Mouse (Mus musculus): ENCODE results near the gene Prr18. TPM values are rescaled to one million over a fixed set of nuclear protein-coding genes. Genes with fewer than 3 reads are reported as not detected.

The Prr18 gene
- polyA plus RNA-seq (2017; shearing (Covaris generic)), result 0.14 TPM

DNA sequence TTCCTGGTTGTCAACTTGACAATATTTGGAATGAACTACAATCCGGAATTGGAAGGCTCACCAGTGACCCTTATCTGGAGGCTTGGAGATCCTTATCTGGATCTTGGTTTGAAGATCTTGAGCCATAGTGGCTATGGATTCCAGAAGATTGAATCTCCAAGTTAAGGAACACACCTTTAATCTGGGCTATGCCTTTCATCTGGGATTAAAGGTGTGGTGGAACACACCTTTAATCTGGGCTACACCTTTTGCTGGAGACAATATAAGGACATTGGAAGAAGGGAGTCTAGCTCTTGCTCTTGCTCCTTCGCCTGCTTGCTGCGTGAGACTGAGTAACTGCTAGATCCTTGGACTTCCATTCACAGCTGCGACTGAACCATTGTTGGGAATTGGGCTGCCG lies at the start of gene Prr18:
Gene Prr18 (plus strand): TSS at position 301 of the 400 bp plus-strand sequence.

DNA sequence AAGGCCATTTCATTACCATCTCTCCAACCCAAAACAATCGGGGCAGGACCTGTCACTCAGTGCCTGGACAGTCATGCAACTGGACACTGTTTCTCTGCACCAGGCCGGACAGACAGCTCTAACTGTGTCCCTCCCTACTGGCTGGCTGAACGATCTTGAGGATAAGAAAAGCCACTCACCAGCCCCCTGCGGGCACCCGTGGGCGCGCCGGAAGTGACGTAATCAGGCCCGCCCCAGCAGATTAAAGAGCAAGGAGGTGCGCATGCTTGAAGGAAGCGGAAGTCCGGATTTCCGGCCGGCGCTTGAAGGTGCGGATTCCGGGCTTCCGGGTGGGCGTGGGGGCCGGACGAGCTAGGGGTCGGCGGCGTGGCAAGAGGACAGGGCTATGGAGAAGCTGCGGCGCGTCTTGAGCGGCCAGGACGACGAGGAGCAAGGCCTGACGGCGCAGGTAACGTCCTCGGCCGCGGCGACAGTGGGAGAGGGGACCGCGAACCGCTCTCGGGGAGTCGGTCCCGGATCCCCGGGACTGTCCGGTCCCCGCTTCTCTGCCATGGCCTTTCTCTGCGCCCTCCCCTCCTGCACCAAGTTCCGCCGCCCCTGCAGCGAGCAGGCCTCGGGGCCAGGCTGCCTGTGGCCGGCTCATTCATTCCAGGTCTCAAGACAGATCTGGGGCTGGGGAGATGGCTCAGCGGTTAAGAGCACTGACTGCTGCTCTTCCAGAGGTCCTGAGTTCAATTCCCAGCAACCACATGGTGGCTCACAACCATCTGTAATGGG lies 26.2 kb upstream of the Prr18 start, which contains the start of gene Sft2d1:
Gene Sft2d1 (plus strand): TSS at position 265 of the 777 bp plus-strand sequence.

DNA sequence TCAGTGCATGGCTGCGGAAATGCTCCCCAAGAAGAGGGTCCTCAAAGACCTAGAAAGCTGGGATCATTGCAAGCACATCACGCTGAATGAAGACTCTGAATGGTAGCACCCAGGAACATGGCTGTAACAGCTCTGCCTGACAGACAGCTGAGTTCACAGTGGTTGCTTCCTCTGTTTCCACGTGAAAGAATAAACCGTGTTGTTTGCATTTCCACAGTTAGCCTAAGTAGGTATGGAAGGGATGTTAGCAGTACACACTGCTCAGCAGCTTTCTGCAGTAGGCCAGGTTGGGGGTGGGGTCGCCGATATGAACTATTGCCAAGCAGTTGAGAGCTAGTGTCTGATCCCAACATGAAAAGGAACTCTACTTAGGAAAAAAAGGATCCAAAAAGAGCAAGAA lies 18.4 kb downstream of the Prr18 start, which contains the start of gene T2:
Gene T2 (plus strand): TSS at position 301 of the 400 bp plus-strand sequence.

Other genes starting within 250 kb of the Prr18 start
- gene Gm49673, start 189.7 kb upstream of the Prr18 start, polyA plus RNA-seq (2017; shearing (Covaris generic)), result 0.19 TPM
- gene Rnaset2a, start 189.4 kb upstream of the Prr18 start, polyA plus RNA-seq (2017; shearing (Covaris generic)), result 82.4 TPM
- 20.8 TPM for gene Fgfr1op, start 172.0 kb upstream of the Prr18 start, polyA plus RNA-seq (2017; shearing (Covaris generic))
- gene Ccr6, start 101.4 kb upstream of the Prr18 start, polyA plus RNA-seq (2017; shearing (Covaris generic)), result 41.0 TPM
- gene Mpc1, start 54.6 kb upstream of the Prr18 start, polyA plus RNA-seq (2017; shearing (Covaris generic)), result 164 TPM
- 181 TPM for gene Sft2d1, start 26.4 kb upstream of the Prr18 start, polyA plus RNA-seq (2017; shearing (Covaris generic))
- 0.29 TPM for gene T2, start 18.5 kb downstream of the Prr18 start, polyA plus RNA-seq (2017; shearing (Covaris generic))
- not detected for gene T, start 97.0 kb downstream of the Prr18 start, polyA plus RNA-seq (2017; shearing (Covaris generic))
- gene Pde10a, start 187.9 kb downstream of the Prr18 start, polyA plus RNA-seq (2017; shearing (Covaris generic)), result not detected
- gene Gm17087, start 229.5 kb downstream of the Prr18 start, polyA plus RNA-seq (2017; shearing (Covaris generic)), result 1.3 TPM